Mouse (Mus musculus) natural killer cell, adult 2 months (primary cell): ENCODE results near the gene Vmn1r26.
"Not testable (repeated sequence)": the region's sequence is repeated elsewhere in the genome, so short reads cannot be mapped to it uniquely, and the experiment has no call there.

Experiments
- DNase-seq, 2 experiments: peaks; one replicate each; pipeline ENCODE4 v3.0.0; 2022; ENCODE audit warnings: low spot score in 2 of 2

The Vmn1r26 gene

DNA sequence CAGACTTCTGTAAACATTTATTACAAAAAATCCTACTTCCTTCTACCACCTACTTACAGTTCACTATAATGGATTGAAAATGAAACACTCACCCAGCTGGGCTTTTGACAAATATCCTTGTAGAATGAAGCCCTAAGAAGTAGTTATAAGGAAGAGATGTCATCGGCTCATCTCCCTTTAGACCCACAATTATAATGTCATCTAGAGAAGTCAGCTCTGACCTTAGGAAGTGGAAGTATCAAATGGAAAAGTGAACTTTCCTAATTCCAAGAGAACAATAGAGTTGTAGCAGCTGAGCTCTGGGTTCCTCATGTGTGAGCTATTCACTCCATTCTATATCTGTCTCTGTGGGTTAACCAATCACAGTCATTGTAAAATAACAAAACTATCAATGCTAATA lies at the start of gene Vmn1r26:
Vmn1r26 (minus strand) TSS at position 101 of the 400 bp plus-strand sequence.
- no peak for DNase-seq

DNA sequence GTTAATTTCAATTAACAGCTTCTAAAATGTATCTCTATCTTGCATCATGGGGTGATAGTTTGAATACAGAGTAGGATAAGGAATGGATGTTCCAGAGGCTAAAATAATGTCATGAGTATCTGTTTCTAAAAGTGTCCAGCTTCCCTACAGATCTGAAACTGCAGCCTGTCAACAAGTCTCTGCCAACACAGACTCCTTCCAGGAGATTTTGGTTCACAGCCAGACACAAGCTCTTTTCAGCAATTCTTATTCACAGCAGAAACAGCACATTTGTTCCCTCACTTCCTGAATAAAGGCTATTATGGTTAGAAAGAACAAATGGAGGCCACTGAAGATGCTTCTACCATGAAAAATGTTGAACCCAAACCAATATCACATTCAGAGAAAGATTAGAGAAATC lies 29.1 kb upstream of the Vmn1r26 start:
- DNase-seq: no peak

DNA sequence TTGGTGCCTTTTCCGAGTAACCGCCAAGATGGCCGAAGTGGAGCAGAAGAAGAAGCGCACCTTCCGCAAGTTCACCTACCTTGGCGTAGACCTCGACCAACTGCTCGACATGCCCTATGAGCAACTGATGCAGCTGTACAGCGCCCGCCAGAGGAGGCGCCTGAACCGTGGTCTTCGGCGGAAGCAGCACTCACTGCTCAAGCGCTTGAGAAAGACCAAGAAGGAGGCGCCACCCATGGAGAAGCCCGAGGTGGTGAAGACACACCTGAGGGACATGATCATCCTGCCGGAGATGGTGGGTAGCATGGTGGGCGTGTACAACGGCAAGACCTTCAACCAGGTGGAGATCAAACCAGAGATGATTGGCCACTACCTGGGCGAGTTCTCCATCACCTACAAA lies 2.5 kb upstream of the Vmn1r26 start:
- not testable (repeated sequence) for DNase-seq

DNA sequence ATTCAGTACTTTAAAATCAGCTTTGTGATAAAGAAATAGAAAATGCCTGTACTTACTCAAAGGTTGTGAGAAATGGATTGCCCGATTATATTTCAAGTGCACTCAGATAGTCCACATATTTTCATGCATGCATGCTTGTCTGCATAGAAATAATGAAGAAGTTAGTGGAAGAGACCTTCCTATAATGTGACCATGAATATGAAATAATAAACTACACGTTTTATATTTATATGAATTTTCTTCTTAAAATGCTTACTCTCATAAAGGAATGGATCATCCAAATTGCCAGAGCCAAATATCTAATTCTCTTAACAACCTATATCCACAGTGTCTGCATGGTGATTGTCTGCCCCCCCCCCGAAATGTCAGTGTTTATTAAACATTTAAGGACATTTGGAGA lies 34.2 kb downstream of the Vmn1r26 start, which contains the start of gene Vmn1r25:
Vmn1r25 (minus strand) TSS at position 101 of the 400 bp plus-strand sequence.
- DNase-seq: no peak

DNA sequence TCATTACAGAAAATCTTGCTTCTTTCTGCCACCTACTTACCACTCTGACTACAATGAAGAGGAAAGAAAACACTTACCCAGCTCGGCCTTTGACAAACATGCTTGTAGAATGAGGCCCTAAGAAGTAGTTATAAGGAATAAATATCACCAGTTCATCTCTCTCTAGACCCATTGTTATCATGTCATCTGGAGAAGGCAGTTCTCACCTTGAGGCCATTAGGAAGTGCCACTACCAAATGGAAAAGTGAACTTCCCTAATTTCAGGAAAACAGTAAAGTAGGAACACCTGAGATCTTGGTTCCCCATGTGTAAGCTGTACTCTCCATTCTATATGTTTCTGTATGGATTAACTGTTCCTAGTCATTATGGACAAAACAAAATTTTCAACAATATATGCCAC lies 53.6 kb downstream of the Vmn1r26 start, which contains the start of gene Vmn1r24:
Vmn1r24 (minus strand) TSS at position 101 of the 400 bp plus-strand sequence.
- DNase-seq: not testable (repeated sequence)
